Mouse (Mus musculus) heart, postnatal 0 days (tissue): ENCODE data around the gene Bora. TPM values are rescaled to one million over a fixed set of nuclear protein-coding genes. Genes with fewer than 3 reads are reported as not detected.

Source experiments
- ATAC-seq: fragments of 200-750 bp; cut with Nextera tagmentation; 2 replicates; pipeline ENCODE4 v1.8.0; 2017; ENCODE audit warnings: low read depth, moderate number of reproducible peaks, moderate library complexity; ENCODE audit not compliant: insufficient read depth
- DNase-seq: peaks from one replicate; pipeline ENCODE4 v3.0.0-alpha.2; 2016; ENCODE audit warnings: low spot score
- H3K27ac ChIP-seq: fragments of 300-500 bp; sonication (generic); 2 replicates; pipeline ENCODE4 v1.5.1; 2014; ENCODE audit warnings: low read depth, mild to moderate bottlenecking
- H3K27me3 ChIP-seq: fragments of 300-500 bp; sonication (generic); 2 replicates; pipeline ENCODE4 v1.6.1; 2014; ENCODE audit warnings: low read length, mixed read lengths; ENCODE audit not compliant: control insufficient read depth, insufficient read depth
- H3K36me3 ChIP-seq: fragments of 300-500 bp; sonication (generic); replicated peaks from 2 replicates; pipeline ENCODE4 v1.6.1; 2014; ENCODE audit warnings: low read length, mixed read lengths; ENCODE audit not compliant: control insufficient read depth, insufficient read depth
- H3K4me1 ChIP-seq: fragments of 300-500 bp; sonication (generic); 2 replicates; pipeline ENCODE4 v1.6.1; 2014; ENCODE audit warnings: antibody characterized with exemption; ENCODE audit not compliant: control insufficient read depth, insufficient read depth
- H3K4me2 ChIP-seq: fragments of 300-500 bp; sonication (generic); 2 replicates; pipeline ENCODE4 v1.6.1; 2014; ENCODE audit warnings: low read depth, mild to moderate bottlenecking, low read length, moderate library complexity
- H3K4me3 ChIP-seq: fragments of 300-500 bp; sonication (generic); 2 replicates; pipeline ENCODE4 v1.5.1; 2014; ENCODE audit warnings: low read depth, low read length
- H3K9ac ChIP-seq: fragments of 300-500 bp; sonication (generic); replicated peaks from 2 replicates; pipeline ENCODE4 v1.6.1; 2014; ENCODE audit warnings: low read depth, low read length, mixed read lengths
- H3K9me3 ChIP-seq: fragments of 300-500 bp; sonication (generic); replicated peaks from 2 replicates; pipeline ENCODE4 v1.6.1; 2016; ENCODE audit warnings: low read length; ENCODE audit not compliant: control insufficient read depth
- CTCF ChIP-seq: IDR thresholded peaks from 2 replicates; pipeline ENCODE4 v1.5.1; 2016; ENCODE audit warnings: antibody characterized with exemption, control low read depth, low read depth
- EP300 ChIP-seq: IDR thresholded peaks from 2 replicates; pipeline ENCODE4 v1.6.1; 2016; ENCODE audit warnings: antibody characterized with exemption, low read depth
- WGBS: fragments of 180-500 bp; shearing (Covaris S2); extraction: QIAGEN DNeasy Blood & Tissue Kit; methylation state at CpG from one replicate; pipeline ENCODE4 v1.1.7; 2014; 5-methylcytosine and 5-hydroxymethylcytosine counted together
- polyA plus RNA-seq: library from polyadenylated mRNA; unstranded; fragments of >200 nt; fragmentation: Nextera tagmentation; extraction: Ambion mirVana; gene quantifications from 2 replicates; pipeline ENCODE4 v1.2.1, GENCODE M21; 2015
- total RNA-seq: library from RNA; depleted of rRNA; stranded (reverse); fragments of >200 nt; gene quantifications from 2 replicates; pipeline ENCODE4 v1.2.3, GENCODE M21; 2014; ENCODE audit warnings: low replicate concordance

Gene Bora
- total and polyA plus RNA-seq, 2 experiments from 2014 or later = 10.7 to 12.3 TPM

DNA sequence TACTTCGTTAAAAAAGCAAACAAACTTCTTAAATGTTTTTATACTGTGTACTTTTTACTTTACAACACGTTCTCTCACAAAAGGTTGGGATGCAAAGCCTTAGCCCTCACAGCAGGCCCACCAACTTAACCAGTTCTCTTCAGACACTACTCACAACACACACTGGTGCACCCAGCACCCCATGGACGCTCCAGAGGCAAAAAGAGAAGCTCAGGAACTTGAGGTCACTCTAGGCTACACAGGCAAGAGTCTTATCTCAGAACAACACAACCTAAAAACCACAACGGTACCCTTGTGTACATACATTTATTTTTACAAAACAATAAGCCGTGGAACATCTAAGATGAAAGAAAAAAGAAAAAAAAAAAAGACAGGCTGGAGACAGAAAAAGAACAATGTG is 1.3 kb upstream of the Bora start:
- no peak for ATAC-seq
- peak overlapping the region; percentile 94 for H3K9ac ChIP-seq

DNA sequence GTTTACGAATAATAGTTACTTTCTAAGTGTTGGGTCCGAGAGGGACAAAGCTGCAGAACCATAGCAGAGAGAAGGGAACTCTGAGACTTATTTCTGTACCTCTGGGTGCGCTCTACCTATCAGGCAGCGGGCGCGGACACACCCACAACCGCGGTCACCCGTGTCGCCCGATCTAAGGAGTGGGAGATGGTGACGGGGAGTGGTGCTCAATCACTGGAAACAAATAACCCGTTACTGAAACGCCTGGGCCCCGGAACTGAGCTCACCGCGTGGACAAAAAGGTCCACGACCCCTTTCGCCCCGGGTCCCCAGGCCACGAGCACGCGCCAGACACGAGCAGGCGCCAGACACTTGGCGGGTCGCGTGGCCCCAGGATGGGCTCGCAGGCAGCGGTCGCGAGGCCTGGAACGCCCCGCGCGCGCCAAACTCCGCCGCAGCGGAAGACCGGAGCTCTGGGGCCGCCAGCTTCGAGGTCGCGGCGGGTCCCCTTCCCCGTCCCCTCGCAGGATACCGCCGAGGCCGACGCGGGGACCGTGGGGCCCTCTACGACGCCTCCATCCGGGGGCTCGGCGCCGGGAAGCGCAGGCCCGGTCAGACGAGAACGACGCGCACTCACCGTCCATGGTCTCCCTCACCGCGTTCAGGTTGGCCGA is 518 bp upstream of the Bora start:
- Histone ChIP-seq H3K4me3 (peak overlapping the region; percentile 92), H3K9ac (peak overlapping the region; percentile 94), H3K27me3 (no peaks in the 10 kb centered on the region), H3K27ac (peak overlapping the region; percentile 93), H3K4me2 (peak overlapping the region; percentile 87), H3K9me3 (no peaks in the 10 kb centered on the region), H3K4me1 (peaks cover 33% of the 10 kb centered on the region), H3K36me3 (peaks cover 1% of the 10 kb centered on the region; the same call in 1 of the 2 replicates)
- no peak for DNase-seq
- under 1% methylated on average over 70 of the region's 70 CpGs for WGBS
- ATAC-seq = peak; percentile 43
- TF ChIP-seq EP300 (no peak), CTCF (no peak)

More for the DNA sequence above, 1.3 kb upstream of the Bora start:
- Histone ChIP-seq H3K36me3 (no peaks in the 10 kb centered on the region), H3K4me2 (peak overlapping the region; percentile 87), H3K4me1 (peaks cover 33% of the 10 kb centered on the region), H3K27ac (no peak overlapping the region), H3K27me3 (no peaks in the 10 kb centered on the region), H3K9me3 (no peaks in the 10 kb centered on the region), H3K4me3 (peak overlapping the region; percentile 92)
- 3% methylated on average over 5 of the region's 5 CpGs for WGBS
- TF ChIP-seq EP300 (no peak), CTCF (no peak)
- no peak for DNase-seq

DNA sequence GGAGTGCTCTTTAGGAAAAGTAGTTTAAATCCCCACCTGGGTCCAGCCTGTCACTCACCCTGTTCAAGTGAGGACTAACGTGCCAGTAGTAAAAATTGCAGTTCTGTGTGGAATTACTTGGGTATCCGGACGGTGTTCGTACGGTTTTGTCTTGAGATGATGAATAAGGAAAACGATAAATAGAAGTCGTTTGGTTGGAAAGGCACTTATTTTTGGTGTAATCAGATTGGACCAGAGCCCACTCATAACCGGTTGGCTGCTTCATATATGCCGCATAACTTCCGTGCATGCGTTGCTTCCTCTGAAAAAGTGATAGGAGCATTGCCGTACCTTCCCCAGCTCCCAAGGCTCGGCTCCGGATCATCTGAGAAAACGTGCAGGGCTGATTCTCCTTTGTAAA is 760 bp downstream of the Bora start:
- H3K9me3 ChIP-seq = no peaks in the 10 kb centered on the region
- DNase-seq (peak; percentile 26), ATAC-seq (no peak)
- peak overlapping the region; percentile 93 for H3K27ac ChIP-seq
- H3K4me1 ChIP-seq = peaks cover 24% of the 10 kb centered on the region
- H3K27me3 ChIP-seq = no peaks in the 10 kb centered on the region
- WGBS = 0% methylated on average over 15 of the region's 15 CpGs
- H3K4me2 ChIP-seq = peak overlapping the region; percentile 87
- H3K4me3 ChIP-seq = peak overlapping the region; percentile 92
- peaks cover 10% of the 10 kb centered on the region for H3K36me3 ChIP-seq
- peak overlapping the region; percentile 94 for H3K9ac ChIP-seq
- TF ChIP-seq EP300 (no peak), CTCF (no peak)

DNA sequence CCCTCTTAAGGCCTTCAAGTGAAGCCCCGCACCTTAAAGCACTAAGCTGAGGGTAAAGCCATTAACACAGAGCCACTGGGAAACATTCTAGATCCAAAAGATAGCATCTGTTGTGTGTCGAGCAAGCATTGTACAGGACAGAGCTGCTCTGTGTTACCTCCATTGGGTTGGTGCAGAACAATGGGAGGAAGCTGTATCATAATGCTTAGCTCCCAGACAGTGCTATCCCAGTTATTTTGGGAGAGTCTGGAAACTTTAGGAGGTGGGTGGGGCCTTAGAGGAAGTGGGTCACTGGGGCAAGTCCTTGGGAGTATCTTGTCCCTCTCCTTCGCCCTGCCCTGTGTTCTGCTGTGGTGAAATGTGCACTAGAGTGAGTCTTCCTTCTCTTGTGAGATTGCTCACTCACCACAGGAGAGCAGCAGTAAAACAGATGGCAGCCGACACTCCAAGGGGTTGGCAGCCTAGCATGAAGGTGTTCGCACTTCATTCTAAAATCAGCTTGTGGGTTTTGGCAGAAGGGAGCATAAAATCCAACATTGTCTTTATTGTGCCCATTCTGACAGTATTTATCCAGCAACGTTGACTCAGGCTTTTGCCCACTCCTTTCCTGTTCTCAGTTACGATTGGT is 13.1 kb downstream of the Bora start:
- H3K9me3 ChIP-seq = no peaks in the 10 kb centered on the region
- 70% methylated on average over 7 of the region's 7 CpGs for WGBS
- no peaks in the 10 kb centered on the region for H3K27me3 ChIP-seq
- H3K36me3 ChIP-seq = peaks cover 43% of the 10 kb centered on the region
- no peak for TF ChIP-seq EP300
- no peak; the same call in 1 of the 2 replicates for TF ChIP-seq CTCF
- no peak overlapping the region for H3K9ac ChIP-seq
- H3K4me2 ChIP-seq = no peak overlapping the region
- DNase-seq = no peak
- H3K4me1 ChIP-seq = no peaks in the 10 kb centered on the region
- H3K27ac ChIP-seq = peak overlapping the region; percentile 62
- ATAC-seq = peak; percentile 75; the same call in 1 of the 2 replicates
- no peak overlapping the region for H3K4me3 ChIP-seq

DNA sequence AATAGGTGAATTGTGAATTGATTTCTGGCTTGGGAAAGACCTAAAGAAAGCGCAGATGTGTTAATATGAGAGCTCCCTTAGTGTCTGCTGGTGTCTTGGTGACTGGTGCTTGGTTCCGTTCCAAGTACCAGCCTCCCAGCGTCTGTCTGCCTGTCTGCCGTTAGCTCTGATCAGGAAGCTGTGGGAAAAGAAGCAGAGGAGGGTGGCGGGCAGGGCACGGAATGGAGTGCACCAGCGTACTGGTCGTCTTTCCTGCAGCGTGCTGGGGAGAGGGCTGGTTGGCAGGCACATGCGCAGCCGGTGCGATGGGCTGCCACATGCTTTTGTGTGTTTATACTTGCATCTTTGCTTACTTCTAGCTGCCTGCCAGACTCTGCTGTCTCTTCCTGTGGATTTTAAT is 14.6 kb downstream of the Bora start:
- no peak for ATAC-seq
- peaks cover 43% of the 10 kb centered on the region for H3K36me3 ChIP-seq

More for the DNA sequence above, 14.6 kb downstream of the Bora start:
- Histone ChIP-seq H3K4me3 (no peak overlapping the region), H3K27ac (no peak overlapping the region), H3K9me3 (no peaks in the 10 kb centered on the region), H3K4me1 (no peaks in the 10 kb centered on the region), H3K27me3 (no peaks in the 10 kb centered on the region), H3K9ac (no peak overlapping the region), H3K4me2 (no peak overlapping the region)
- no peak for TF ChIP-seq CTCF
- no peak for TF ChIP-seq EP300
- no peak for DNase-seq
- WGBS = 91% methylated on average over 12 of the region's 12 CpGs
